Mouse (Mus musculus) midbrain, embryonic 12.5 days (tissue): Measurements from ENCODE around the gene Irx2. TPM values are rescaled to one million over a fixed set of nuclear protein-coding genes. Genes with fewer than 3 reads are reported as not detected.

Experiments used
- ATAC-seq: fragments of 200-750 bp; cut with Nextera tagmentation; 2 replicates; pipeline ENCODE4 v1.8.0; 2017; ENCODE audit warnings: low read depth, moderate TSS enrichment, moderate library complexity; ENCODE audit not compliant: low FRiP score
- H3K27ac ChIP-seq: fragments of 300-500 bp; sonication (generic); replicated peaks from 2 replicates; pipeline ENCODE4 v1.5.1; 2016; ENCODE audit warnings: mild to moderate bottlenecking
- H3K27me3 ChIP-seq: fragments of 300-500 bp; sonication (generic); 2 replicates; pipeline ENCODE4 v1.6.1; 2016; ENCODE audit warnings: mild to moderate bottlenecking
- H3K36me3 ChIP-seq: fragments of 300-500 bp; sonication (generic); 2 replicates; pipeline ENCODE4 v1.6.1; 2016
- H3K4me1 ChIP-seq: fragments of 300-500 bp; sonication (generic); 2 replicates; pipeline ENCODE4 v1.6.1; 2016
- H3K4me2 ChIP-seq: fragments of 300-500 bp; sonication (generic); replicated peaks from 2 replicates; pipeline ENCODE4 v1.6.1; 2016; ENCODE audit warnings: mild to moderate bottlenecking, moderate library complexity
- H3K4me3 ChIP-seq: fragments of 300-500 bp; sonication (generic); 2 replicates; pipeline ENCODE4 v1.5.1; 2016; ENCODE audit warnings: mild to moderate bottlenecking
- H3K9ac ChIP-seq: fragments of 300-500 bp; sonication (generic); replicated peaks from 2 replicates; pipeline ENCODE4 v1.6.1; 2016; ENCODE audit warnings: mild to moderate bottlenecking, moderate library complexity
- H3K9me3 ChIP-seq: fragments of 300-500 bp; sonication (generic); 2 replicates; pipeline ENCODE4 v1.6.1; 2016; ENCODE audit warnings: mild to moderate bottlenecking
- WGBS: fragments of 180-500 bp; shearing (Covaris S2); methylation state at CpG from one replicate; pipeline ENCODE4 v1.1.7; 2016; 5-methylcytosine and 5-hydroxymethylcytosine counted together
- polyA plus RNA-seq: library from polyadenylated mRNA; unstranded; fragments of >200 nt; fragmentation: Nextera tagmentation; extraction: Ambion mirVana; gene quantifications from 2 replicates; pipeline ENCODE4 v1.2.1, GENCODE M21; 2016

The Irx2 gene
- polyA plus RNA-seq, 1 experiment from 2014 or later: 44.9 TPM

GRCm38 (mm10) chr13:72638401-72639130 is 9.9 kb downstream of the Irx2 start:
- ATAC-seq: 0 out of 2 replicates have a peak, but pooled peaks have one; percentile 17
- Histone ChIP-seq H3K36me3 (no peaks in the 10 kb centered on the region), H3K27me3 (peaks cover 86% of the 10 kb centered on the region), H3K4me3 (peak overlapping the region; percentile 35; the same call in 1 of the 2 replicates), H3K9ac (peak overlapping the region; percentile 54; the same call in 1 of the 2 replicates), H3K4me1 (peaks cover 40% of the 10 kb centered on the region), H3K4me2 (peak overlapping the region; percentile 59), H3K27ac (no peak overlapping the region), H3K9me3 (no peaks in the 10 kb centered on the region)
- WGBS: 6% methylated on average over 26 of the region's 26 CpGs

GRCm38 (mm10) chr13:72639441-72640130 is 11.0 kb downstream of the Irx2 start:
- peak; percentile 53 for ATAC-seq
- Histone ChIP-seq H3K27ac (no peak overlapping the region), H3K9ac (peak overlapping the region; percentile 54), H3K4me2 (peak overlapping the region; percentile 59), H3K9me3 (no peaks in the 10 kb centered on the region), H3K4me3 (peak overlapping the region; percentile 35), H3K27me3 (peaks cover 86% of the 10 kb centered on the region), H3K4me1 (peaks cover 40% of the 10 kb centered on the region), H3K36me3 (no peaks in the 10 kb centered on the region)
- WGBS: 2% methylated on average over 32 of the region's 32 CpGs

- H3K27ac ChIP-seq: no peak overlapping the region
- H3K4me1 ChIP-seq: peaks cover 40% of the 10 kb centered on the region
- no peaks in the 10 kb centered on the region for H3K36me3 ChIP-seq
- H3K4me3 ChIP-seq: peak overlapping the region; percentile 35
- H3K27me3 ChIP-seq: peaks cover 85% of the 10 kb centered on the region
- WGBS: 11% methylated on average over 11 of the region's 11 CpGs
- H3K9ac ChIP-seq: peak overlapping the region; percentile 54; the same call in 1 of the 2 replicates
- no peak; the same call in 1 of the 2 replicates for ATAC-seq
- no peaks in the 10 kb centered on the region for H3K9me3 ChIP-seq
- peak overlapping the region; percentile 59 for H3K4me2 ChIP-seq
These were observed 11.5 kb downstream of the Irx2 start for GRCm38 (mm10) chr13:72640131-72640521.

- Histone ChIP-seq H3K9ac (no peak overlapping the region), H3K27ac (no peak overlapping the region), H3K27me3 (0 out of 2 replicates have a peak, but pooled peaks cover 4% of the 10 kb centered on the region), H3K4me3 (no peak overlapping the region), H3K4me1 (no peaks in the 10 kb centered on the region), H3K36me3 (no peaks in the 10 kb centered on the region), H3K9me3 (no peaks in the 10 kb centered on the region), H3K4me2 (no peak overlapping the region)
- no peak for ATAC-seq
- WGBS: 42% methylated on average over 1 of the region's 1 CpGs
These were observed 27.8 kb downstream of the Irx2 start for GRCm38 (mm10) chr13:72656447-72656846.

GRCm38 (mm10) chr13:72675826-72676225 is 47.2 kb downstream of the Irx2 start:
- no peaks in the 10 kb centered on the region for H3K9me3 ChIP-seq
- H3K4me2 ChIP-seq: no peak overlapping the region
- H3K4me1 ChIP-seq: no peaks in the 10 kb centered on the region
- H3K4me3 ChIP-seq: no peak overlapping the region
- WGBS: 89% methylated on average over 1 of the region's 1 CpGs
- no peak overlapping the region for H3K9ac ChIP-seq
- H3K27me3 ChIP-seq: no peaks in the 10 kb centered on the region
- no peaks in the 10 kb centered on the region for H3K36me3 ChIP-seq
- H3K27ac ChIP-seq: no peak overlapping the region
- no peak for ATAC-seq
